Mouse (Mus musculus) lung, adult 2 months (tissue): ENCODE measurements around the gene Mrps6.

Experiments
- CTCF ChIP-seq: fragments of 200-500 bp; IDR thresholded peaks from 2 replicates; pipeline ENCODE4 v1.5.1; 2011; ENCODE audit warnings: mild to moderate bottlenecking, low read length, control low read depth; ENCODE audit not compliant: insufficient read depth
- POLR2A ChIP-seq: fragments of 200-500 bp; IDR thresholded peaks from 2 replicates; pipeline ENCODE4 v1.6.1; 2011; ENCODE audit warnings: low read depth, mild to moderate bottlenecking, control low read depth, low read length, borderline replicate concordance; ENCODE audit errors: extremely low read depth

GRCm38 (mm10) chr16:92060213-92060612, 2.1 kb downstream of the Mrps6 start:
- TF ChIP-seq POLR2A (no peak), CTCF (no peak)
